Mouse (Mus musculus) right cerebral cortex, postnatal 4 days (tissue): ENCODE results near the gene Agk.

Experiments
- DNase-seq: peaks from one replicate; pipeline ENCODE4 v3.0.0-alpha.2; 2022

Agk gene

DNA sequence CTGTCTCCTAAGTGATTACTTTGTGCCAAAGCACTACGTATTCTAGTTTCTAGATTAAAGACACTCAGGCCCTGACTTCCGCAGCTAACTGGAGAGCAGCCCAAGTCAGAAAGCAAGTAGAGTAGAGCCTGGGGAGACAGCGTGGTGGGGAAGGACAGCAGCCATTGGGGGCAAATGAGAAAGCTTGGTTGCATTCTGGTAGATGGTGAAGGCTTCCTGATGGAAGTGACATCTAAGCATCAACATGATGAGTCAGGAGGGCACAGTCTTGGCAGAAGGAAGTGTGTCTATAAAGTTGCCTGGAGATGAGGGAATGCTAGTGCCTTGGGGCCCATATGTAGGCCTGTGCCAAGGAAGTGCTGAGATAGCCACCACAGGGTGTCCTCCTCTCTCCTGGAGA lies 88.6 kb downstream of the Agk start:
- no peak for DNase-seq

DNA sequence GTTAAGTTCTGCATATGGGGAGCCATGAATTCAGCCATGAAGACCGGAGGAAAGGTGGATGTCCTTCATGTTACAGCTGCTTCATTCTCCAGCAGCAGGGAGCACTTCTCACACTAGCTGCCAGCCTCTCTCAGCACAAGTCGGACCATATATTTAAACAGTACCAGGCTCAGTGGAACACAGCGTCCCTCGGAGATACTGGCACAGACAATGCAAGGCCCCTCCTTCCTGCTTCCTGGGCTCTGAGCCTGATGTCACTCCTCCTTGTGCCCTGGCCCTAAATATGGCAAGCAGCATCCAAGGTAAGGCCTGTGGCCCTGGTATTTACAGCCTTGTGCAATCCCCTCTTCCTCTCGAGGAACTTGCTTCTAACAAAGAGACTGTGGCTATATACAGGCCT lies 90.8 kb downstream of the Agk start:
- DNase-seq = no peak

DNA sequence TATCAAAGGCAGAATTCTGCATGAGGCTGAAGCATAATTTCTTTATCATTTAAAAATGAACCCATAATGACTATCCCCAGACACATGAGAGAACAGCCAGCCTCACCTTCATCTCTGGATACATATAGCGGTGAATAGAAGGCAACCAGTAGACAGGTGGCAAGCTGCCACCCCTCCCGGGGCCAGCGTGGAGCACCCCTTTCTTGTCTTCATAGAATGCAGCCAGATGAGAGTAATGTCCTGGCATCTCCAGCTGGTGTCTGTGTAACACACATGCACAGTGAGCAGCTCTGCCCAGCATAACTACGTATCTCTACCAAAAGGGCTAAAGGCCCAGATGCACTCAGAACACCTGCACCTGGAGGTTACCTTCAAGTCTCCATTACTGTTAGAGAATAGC lies 93.4 kb downstream of the Agk start:
- no peak for DNase-seq

DNA sequence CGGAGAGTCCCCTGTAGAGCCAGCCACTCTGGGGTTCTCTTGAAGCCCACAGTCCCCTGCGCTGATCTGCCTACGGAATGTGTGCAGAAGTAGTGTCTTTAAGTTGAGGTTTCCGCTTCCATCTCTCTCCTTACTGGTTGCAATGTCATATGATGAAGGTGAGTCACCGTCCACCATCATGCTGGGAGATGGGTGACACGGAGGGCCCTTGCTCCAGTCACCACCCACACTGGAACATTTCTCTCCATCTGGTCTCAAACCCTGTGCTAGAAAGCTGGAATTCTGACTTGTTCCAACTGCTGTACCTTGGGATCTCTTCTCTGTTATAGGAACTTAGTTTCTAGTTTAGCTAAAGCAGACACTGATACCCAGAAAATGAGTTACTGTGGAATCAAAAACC lies 96.1 kb downstream of the Agk start:
- DNase-seq = no peak

DNA sequence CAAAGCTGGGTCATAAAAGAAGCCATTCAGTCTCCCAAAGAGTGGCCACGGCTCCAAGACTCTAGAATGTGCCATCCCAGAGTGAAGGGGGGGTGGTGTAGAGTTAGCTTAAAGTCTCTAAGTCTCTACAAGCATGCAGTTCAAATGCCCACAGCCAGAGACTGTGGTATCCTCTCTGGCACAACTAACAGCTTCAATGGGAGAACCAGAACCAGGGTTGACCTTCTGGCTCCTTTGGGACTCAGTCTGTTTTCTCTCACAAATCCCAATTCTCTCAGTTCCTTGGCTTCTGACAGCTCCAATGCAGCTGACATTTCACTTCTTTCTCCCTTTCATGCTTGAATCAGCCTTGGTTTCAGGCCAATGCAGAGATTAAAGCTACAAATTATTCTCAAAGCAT lies 98.0 kb downstream of the Agk start:
- DNase-seq = no peak

DNA sequence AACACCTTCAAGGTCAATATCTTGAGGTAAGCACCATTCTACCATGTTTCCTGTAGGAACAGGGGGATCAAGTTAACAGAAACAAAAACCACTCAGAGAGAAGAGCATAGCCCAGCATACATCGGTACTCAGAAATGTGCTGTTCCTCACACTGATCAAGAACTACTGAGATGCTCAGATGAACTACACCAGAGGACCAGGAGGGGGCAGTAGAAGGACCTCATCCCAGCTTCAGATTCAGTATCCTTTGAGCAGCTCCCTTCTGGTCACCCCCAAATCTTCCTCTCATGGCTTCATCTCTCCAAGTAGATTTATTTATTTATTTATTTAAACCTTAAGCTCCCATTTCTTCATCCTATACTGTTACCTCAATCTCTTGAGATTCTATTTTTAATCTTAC lies 98.8 kb downstream of the Agk start:
- no peak for DNase-seq

DNA sequence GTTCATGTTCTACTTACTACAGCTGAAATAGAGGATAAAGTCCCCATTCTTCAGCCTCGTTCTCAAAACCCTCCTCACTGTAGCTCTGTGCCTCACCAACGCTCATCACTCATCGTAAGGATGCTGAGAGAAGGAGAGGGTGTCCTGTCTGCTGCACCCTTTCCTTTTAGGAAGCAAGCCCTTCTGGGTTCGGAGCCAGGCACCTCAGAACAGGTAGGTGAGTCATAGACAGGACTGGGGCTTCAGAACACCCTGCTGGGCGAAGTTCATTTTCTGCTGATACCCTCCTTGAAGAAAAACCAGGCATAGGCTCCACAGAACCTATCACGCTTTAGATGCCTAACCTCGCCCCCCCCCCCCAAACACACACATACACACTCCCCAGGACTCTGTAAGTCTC lies 102.5 kb downstream of the Agk start:
- no peak for DNase-seq

DNA sequence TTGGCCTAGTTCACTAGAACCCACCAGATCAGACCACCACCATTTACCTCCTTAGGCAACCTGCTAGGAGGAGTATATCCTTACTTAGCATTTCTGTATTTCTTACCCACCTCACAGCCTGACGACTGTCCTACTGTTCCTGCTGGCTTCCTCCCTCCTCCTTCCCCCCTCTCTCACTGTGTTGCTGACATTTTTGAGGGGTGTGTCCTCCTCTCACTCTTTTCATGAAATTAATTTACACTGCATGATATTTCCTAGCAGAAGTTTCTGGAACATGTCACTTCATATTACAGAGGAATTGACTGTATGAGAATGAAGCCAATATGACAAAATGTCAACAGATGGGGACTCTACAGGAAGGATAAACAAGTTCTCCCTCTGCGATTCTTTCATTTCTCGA lies 103.7 kb downstream of the Agk start:
- DNase-seq = no peak

DNA sequence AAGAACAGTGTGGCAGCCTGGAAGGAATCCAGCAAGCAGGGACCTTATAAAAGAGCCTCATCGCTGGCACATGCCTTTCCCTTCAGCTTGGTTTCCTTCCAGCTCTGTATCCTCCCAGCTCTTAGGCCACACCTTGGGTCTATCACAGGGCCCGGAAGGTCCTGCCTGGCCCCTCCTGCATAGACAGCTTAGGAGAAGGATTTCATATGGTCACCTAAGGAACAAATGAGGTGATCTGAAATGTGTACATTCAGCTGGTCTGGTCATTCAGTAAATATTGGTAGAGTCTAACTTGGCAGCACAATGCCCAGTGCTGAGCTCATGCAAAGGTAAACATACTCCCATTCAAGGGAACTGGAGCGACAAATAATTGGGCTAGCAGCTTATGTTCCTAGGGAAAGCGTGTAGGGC lies 104.6 kb downstream of the Agk start:
- DNase-seq = no peak

DNA sequence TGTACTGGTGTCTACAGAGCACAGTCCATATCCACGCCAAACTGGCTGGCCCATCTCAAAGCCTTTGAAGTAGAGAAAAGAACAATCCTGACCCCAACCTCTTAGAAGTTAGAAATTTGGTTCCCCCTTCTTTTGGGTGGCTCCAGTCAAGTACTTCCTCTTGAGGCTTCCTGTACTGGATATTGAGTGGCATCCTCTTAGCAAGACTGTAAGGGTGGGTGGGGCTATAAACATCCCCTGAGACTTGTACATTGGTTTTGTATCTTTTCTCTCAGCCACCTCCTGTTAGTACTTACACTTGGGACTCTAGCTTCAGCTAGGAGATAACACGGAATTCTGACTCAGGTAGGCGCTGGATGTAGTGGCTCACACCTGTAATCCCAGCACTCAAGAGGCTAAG lies 105.3 kb downstream of the Agk start:
- DNase-seq = no peak

DNA sequence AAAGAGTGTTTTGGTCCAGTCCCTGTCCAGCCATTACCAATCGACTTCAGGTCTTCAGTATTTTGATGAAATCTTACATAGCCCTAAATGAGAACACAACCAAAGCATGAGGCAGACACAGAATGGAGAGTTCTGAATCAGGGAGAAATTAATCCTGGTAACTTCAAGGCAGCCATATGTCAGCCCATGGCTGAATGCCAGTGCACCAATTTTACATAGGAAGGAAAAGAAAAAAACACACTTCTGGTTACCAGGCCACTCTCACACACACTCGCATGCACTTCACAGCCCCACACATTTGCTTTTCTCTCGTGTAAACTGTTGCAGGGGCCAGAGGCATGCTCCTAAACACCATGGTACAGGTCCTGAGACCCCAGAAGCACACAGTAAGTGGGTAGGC lies 105.9 kb downstream of the Agk start:
- DNase-seq = no peak

DNA sequence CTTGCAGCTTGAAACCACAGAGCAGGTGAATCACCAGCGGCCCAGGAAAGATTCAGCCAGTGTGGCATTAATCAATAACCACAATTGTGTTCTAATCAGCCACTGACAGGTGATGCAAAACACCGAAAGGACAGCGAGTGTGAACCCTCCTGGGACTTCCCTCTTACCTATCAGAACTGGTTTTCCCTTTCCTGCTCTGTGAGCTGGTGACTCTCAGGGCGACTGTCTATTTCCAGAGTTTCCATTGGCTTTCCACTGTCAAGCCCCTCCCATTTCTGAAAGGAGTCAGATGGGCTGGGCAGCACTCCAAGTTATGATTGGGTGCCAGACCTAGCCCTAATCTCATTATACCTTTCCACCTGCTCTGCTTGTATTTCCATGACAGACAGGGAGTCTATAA lies 106.4 kb downstream of the Agk start:
- no peak for DNase-seq

DNA sequence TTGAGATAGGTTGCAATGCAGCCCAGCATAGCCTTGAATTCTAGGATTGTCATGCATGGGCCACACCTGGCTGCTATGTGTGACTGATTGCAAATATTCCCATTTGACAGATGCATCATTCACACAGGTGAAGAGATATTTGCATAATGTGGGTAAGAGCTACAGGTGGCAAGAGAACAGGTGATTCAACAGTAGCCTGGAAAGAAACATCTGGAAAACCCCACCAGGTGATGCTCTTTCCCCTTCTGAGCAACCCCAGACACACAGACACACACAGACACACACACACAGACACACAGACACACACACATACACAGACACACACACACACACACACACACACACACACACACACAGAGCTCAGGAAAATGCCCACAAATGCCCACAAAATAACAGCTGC lies 106.8 kb downstream of the Agk start:
- no peak for DNase-seq

DNA sequence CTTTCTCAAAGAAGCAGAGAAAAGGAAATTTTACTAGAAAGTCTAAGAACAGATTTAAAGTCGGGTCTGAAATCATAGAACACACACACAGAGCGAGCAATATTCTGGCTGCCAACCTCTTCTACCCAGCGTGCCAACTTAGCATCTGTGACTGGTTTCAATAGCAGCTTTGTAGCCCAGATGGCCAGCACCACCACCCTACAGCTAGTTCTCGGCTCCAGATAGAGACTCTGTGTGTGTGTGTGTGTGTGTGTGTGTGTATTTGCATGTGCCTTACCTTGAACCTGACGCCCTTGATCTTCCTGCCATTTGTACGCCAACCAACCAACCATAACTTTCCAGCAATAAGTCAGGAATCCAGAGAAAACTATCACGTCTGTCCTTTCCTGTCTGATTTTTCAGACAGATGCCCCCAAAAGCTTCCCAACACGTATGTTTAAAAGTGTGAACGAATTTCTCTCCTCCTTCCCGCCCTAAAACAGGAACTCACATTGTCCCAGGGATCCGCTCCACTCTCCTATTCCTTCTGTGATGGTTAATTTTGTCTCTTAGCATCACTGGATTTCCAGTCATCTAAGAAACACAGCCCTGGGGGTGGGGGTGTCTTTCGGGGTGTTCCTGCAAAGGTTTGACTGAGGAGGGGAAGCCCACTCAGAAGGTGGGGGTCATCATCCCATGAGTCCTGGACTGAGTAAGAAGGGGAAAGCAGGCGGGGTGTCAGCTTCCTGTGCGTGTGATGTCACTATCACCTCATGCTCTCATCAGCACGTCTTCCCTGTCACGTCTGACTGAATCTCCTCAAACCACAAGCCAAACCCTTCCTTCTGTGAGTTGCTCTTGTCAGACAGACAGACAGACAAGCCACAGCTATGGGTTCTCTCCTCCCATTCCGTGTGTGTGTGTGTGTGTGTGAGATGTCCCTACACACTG lies 107.6 kb downstream of the Agk start:
- peak; percentile 56 for DNase-seq

DNA sequence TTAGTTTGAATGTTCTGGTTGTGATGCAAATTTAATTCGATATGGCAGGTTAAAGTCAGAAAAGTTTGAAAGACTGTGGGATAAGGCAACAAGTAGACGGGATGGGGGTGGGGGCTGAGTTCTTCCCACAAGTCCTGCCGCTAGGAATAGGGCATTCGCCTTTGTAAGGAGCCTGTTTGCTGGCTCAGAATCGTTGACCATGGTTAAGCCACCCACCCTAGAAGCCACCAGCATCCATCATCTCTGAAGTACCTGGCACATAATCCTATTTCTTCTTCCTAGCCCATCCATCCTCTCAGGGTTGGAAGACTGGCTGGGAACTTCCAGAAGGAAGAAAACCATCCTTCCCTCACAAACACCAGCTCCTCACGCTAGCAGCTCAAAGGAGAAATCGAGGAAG lies 109.7 kb downstream of the Agk start:
- no peak for DNase-seq

DNA sequence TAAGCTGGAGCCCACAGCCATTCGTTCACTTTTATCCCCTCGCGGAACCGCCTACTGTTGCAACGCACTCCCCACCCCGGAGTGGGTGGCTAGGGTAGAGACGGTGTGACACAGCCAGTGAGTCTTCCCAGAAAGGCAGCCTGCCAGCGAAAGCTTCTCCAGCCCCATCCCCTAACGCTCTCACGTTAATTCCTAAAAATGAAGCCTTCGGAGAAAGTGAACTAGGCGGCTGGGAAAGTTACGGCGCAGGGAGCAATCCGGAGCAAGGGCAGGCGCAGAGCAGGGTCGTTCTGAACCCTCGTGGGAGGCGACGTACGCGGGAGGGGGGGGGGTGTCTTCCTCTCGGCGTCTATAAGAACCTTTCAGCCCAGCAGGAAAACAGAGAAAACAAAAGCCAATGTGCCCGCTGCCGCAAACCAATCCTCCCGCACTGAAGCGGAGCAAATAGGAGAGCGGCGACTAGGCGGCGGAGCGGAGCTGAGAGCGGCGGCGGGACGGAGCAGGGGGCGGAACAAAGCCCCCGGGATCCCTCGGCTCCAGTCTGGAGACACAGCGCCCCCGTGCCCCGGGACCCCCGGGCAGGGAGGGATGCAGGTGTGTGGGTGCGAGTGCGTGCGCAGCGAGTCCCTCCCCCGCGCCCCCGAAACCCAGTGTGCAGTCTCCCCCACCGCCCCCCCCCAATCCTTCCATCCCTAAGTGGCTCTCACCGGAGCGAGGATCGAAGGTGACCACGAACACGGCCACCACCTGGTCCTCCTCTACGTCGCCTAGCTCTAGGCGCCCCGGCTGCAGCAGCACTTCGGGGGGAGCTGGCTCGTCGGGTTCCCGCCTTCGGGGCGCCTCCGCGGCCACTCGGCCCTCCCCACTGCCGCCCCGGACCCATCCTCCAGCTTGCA lies 110.4 kb downstream of the Agk start:
- DNase-seq = peak; percentile 71

DNA sequence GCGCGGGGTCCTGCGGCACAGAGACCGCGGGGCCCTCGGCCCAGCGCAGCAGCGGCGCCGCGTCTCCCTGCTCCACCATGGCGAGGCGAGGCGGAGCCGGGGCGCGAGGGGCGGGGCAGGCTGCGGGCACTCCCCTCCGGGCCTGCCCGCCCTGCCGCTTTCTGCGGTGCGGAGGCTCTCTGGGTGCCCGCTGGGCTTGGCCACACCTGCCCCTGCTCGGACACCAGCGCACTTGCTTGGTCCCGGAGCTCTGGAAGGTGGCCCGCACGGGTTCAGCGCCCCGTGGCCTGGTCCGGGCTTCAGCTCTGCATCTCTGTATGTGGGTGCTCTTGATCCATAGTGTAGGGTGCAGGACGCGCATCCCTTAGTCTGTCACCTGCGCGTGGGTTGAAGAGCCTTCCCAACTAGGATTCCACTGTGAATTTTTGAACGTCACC lies 111.1 kb downstream of the Agk start, which contains the start of gene E330009J07Rik:
TSS of gene E330009J07Rik (minus strand) at position 89 of the 437 bp plus-strand sequence.
- peak; percentile 75 for DNase-seq

DNA sequence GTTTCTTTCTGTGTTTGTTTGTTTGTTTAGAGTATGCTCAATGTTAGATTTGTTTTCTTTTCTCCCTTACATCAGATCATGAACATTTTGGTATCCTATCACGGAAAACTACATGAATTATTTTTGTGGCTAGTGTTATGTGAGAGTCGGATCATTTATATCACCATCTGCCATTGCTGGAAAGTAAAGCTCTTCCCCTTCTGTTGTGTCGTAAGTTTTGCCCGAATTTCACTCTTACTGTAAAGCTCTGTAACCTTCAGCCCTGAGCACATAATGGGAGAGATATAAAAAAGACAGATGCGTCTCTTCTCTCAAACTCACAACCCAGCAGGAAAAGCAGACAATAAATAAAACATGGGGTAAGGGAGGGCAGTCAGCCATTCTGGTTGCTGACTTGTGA lies 114.0 kb downstream of the Agk start, which contains the start of gene Wee2:
TSS of gene Wee2 (plus strand) at position 153 of the 400 bp plus-strand sequence.
- DNase-seq = no peak

DNA sequence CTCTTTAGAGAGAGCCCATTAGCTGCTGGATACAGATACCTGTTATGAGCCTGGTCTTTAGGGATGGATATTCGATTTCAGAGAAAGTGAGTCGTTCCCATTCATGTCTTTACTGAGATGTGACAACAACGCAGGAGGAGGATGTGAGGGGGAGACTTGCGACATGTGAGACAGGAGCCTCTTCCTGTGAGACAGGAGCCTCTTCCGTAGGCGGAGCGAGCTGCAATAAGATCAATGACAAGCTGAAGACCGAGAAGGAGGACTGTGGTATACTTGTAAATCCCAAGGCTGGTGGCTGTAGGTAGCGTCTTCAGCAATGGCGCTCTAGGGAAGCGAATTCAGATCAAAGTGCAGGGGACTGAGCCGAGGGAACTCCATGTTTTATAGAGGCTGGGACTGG lies 114.8 kb downstream of the Agk start:
- DNase-seq = no peak

DNA sequence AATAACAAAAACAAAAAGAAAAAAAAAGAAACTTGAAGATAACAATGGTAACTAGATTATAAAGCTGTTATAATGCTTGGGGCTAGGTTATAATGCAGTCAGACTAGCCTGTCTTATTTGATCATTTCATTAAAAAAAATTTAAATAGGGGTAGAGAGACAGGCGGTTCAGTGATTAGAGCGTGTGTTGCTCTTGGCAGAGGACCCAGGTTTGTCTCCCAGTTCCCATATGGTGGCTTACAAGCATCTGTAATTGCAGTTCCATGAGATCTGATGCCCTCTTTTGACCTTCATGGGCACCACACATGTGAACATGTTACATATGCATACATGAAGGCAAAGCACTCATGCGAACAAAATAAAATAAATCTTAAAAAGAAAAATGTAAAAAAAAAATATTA lies 116.3 kb downstream of the Agk start:
- no peak for DNase-seq

DNA sequence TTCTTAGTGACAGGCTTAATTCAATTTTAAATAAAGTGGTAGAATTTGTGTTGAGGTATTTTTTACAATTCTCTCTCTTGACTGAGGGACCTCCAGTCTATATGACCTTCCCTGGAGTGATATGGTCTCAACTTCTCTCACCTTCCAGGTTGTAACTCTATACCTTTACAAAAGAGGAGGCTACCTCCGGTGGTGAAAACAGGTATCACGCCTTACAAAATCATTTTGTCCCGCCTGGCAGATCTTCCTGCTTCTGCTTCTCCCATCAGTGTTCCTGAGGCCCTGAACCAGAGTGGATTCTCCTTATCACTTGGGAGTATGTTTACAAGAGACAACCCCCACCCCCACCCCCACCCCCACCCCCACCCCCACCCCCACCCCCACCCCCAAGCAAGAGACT lies 116.8 kb downstream of the Agk start:
- no peak for DNase-seq

DNA sequence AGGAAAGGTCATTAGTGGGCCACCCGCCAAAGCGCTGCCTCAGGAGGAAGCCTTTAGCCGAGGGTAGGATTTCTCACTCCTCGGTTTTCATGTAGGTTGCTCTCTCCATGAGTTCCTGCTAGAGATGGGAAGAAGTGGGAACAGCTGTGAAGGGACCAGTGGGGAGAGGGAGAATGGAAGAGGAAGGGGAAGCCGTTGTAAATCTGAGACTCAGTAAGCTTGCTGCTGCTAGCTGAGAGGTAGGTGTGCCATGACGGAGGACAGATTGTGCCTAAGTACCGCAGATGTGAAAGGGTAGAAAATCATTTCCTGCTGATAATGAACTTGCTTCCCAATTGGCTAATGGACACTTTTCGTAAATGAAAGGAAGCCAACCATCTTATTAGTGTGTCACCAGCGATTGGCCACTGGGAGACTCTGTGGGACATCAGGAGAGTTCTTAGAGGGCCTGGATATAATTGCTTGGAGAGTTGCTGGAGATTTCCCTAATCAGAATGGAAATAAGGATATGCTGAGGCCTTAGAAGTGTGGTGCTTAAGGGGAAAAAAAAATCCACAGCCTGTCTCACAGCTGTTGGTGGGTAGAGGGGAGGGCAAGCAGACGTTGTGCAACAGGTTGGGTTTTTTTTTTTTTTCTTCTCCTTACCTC lies 118.4 kb downstream of the Agk start:
- DNase-seq = no peak
